Mouse (Mus musculus): ENCODE data around the gene Hdac5.

The Hdac5 gene

DNA sequence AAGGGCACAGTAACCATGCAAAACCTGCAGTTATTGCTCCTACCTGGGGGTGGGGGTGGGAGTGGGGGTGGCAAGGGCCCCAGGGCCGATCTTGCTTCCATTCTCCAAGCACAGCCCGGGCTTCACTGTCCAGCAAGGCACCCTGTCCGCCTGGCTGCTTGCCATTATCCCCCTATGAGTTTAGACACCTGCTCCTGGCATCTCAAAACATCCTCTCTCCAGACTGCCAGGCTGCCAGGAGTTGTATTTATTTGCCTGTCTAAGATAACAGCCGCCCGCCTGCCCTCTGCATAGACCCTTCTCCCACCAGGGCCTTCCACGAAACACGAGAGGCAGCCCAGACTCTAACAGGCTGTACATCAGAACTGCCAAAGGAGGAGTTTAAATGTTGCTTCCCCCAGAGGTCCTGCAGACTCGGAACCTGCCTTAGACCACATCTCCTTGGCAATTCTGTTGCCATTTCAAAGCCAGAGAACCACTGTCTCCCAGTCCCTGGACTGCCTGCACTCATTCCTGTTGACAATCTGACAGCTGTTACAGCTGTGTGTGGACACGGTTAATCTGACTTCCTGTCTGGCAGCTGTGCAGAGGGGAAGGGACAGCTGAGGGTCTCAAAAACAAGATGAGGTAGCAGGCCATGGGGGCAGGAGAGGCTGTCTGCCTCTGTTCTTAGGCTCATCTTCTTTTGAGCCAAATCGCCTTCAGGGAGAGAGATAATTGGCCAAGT lies 15.4 kb downstream of the Hdac5 start:
- no peak for DNase-seq (ENCODE audit: low spot score)

- DNase-seq (ENCODE audit: low spot score) = no peak
Measured at GRCm38 (mm10) chr11:102211936-102212341, 18.0 kb downstream of the Hdac5 start.

DNA sequence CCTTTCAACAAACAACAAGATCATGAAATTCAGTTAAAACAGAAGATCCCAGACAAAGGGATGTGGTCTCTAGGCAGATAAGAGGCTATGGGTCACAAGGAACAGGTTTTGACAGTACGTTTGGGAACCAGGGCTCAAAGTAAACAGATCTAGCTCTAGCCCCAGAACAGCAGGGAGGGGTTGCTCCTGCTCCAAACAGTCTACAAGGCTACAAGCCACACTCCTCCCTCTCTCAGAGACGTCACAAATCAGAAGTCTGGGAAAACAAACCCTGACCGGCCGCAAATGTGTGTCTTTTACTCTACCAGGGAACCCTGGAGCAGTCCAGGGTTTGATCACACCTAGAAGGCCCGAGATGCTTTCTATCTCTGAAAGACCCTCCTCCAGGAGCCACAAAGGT lies 19.0 kb downstream of the Hdac5 start:
- DNase-seq (ENCODE audit: low spot score) = no peak

GRCm38 (mm10) chr11:102210185-102210584 lies 19.8 kb downstream of the Hdac5 start:
- no peak for DNase-seq (ENCODE audit: low spot score)

- DNase-seq (ENCODE audit: low spot score) = no peak
Measured at GRCm38 (mm10) chr11:102209742-102210141, 20.2 kb downstream of the Hdac5 start.

GRCm38 (mm10) chr11:102208846-102209245 lies 21.1 kb downstream of the Hdac5 start:
- no peak for DNase-seq (ENCODE audit: low spot score)

- DNase-seq (ENCODE audit: low spot score) = no peak
Measured at GRCm38 (mm10) chr11:102207825-102208777, 21.9 kb downstream of the Hdac5 start.

DNA sequence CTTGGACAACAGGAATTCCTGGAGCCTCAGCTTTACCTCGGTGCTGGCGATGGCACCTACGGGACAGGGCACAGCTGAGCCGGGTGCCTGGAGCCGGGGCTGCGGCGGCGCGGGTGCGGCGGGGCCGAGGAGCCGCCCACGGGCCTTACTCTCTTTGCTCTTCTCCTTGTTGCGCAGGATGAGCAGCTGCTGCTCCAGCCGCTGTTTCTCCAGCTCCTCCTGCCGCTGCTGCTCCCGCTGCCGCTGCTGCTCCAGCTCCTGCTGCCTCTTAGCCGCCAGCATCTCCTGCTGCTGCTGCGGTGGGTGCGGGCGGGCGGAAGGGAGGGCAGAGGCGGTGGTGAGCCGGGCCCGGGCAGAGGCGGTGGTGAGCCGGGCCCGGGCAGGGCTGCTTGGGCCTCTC lies 23.5 kb downstream of the Hdac5 start:
- no peak for DNase-seq (ENCODE audit: low spot score)

- no peak for DNase-seq (ENCODE audit: low spot score)
Measured at GRCm38 (mm10) chr11:102201408-102201821, 28.6 kb downstream of the Hdac5 start.

DNA sequence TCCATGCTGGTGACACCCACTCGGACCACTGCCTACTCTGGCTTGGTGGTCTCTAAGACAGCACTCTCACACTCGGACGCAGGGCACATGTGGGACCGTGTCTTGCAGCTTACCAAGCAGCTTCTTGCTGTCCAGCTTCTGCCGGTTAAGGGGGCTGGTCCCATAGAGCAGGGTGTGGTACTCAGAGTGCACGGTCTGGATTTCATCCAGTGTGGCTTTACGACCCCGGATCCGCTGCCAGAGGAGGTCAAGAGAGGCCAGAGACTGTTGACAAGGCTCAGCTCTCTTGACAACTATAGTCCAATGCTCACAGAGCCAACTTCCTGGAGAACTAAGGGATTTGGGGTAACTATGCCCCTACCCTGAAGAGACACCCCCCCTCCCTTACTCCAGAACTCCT lies 30.1 kb downstream of the Hdac5 start:
- no peak for DNase-seq (ENCODE audit: low spot score)

DNA sequence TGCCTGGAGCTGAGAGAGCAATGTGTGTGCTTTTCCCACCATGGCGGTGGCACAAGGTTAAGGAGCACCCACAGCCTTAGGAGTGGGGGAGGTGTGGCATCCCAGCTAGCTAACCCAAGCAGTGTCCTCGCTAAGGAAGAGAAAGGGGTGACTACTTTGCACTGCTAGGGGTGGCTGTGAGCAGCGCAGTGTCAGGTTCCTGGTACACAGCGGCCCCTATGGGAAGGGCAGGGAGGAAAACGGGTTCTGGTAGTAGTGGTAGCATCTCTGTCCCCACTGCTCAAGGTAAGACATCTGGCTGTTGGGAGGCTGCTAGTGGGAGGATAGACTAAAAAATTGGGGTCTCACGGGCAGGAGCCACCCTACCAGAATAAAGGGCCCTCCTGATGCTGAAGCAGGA lies 31.7 kb downstream of the Hdac5 start:
- no peak for DNase-seq (ENCODE audit: low spot score)

DNA sequence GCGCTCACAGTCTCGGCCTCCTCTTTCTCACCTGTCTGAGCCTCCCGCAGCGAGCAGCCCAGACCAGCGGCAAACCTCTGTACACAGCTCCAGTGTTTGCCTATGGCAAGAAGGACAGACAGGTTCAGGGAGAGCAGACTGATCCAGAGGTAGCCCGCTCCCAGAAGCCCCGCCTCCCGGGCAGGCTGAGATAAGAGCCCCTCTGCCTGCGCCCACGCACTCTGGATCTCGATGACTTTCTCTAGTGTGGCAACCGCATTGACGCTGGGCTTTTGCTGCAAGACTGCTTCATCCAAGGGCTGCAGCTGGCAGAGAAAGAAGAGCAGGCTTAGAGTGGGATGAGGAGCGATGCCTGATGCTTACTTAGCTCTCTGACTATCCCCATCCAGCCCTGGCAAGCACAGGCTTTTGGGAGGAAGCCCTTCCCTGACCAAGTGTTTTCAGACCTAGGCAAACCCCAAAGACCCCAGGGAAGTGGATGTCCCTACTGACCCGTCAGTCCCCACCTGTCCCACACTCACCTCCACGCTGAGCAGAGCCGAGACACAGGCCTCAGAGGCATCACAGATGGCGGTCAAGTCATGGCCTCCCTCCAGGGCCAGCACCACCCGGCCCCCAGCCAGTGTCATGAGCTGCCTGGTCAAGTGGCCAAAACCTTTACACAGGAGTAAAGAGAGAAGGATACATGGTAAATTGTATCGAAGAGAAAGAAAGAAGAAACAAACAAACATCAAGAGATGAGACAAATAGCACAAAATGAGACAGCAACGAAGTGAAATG lies 33.8 kb downstream of the Hdac5 start:
- DNase-seq (ENCODE audit: low spot score) = no peak

- no peak for DNase-seq (ENCODE audit: low spot score)
Measured at GRCm38 (mm10) chr11:102193657-102194440, 36.1 kb downstream of the Hdac5 start.

- no peak for DNase-seq (ENCODE audit: low spot score)
Measured at GRCm38 (mm10) chr11:102190848-102191247, 39.1 kb downstream of the Hdac5 start.

GRCm38 (mm10) chr11:102189461-102190436 lies 40.2 kb downstream of the Hdac5 start, which contains the start of gene G6pc3:
TSS of gene G6pc3 (plus strand) at chr11:102189620.
- peak; percentile 81 for DNase-seq (ENCODE audit: low spot score)

DNA sequence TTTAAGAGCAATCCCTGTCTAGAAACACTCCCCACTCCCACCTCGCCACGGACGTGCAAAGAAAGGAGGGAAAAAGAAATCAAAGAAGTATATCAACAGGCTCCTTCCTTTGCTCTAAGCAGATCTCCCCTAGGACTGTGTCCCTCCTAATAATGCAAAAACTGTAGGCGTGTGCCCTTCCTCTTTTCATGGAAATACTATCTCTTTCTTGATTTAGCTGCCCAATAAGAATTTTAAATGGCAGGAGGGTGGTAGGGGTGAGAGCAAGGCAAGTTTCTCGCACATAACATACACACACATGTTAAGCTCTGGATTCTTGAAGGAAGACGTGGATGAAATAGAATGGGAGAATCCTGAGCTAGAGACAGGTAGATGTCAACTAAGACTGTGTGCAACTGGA lies 41.0 kb downstream of the Hdac5 start:
- no peak for DNase-seq (ENCODE audit: low spot score)

DNA sequence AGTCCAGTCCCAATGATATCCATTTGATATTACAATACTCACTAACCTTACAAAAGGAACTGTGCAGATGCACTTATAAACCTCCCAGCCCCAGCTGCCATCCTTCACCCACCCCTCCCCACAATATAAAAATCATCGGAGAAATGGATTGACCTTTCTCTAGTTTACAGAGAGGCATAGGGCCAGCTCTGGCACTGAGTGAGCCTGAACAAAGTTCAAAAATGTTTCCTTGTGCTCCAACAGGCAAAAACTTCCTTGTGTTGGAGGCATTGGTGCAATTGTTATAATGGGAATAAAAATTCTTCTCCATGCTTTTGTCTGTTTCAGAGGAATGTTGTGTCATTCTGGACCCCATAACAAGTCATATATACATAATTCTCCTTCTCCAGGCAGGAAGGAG lies 43.7 kb downstream of the Hdac5 start:
- no peak for DNase-seq (ENCODE audit: low spot score)

- DNase-seq (ENCODE audit: low spot score) = no peak
Measured at GRCm38 (mm10) chr11:102185677-102186076, 44.3 kb downstream of the Hdac5 start.

DNA sequence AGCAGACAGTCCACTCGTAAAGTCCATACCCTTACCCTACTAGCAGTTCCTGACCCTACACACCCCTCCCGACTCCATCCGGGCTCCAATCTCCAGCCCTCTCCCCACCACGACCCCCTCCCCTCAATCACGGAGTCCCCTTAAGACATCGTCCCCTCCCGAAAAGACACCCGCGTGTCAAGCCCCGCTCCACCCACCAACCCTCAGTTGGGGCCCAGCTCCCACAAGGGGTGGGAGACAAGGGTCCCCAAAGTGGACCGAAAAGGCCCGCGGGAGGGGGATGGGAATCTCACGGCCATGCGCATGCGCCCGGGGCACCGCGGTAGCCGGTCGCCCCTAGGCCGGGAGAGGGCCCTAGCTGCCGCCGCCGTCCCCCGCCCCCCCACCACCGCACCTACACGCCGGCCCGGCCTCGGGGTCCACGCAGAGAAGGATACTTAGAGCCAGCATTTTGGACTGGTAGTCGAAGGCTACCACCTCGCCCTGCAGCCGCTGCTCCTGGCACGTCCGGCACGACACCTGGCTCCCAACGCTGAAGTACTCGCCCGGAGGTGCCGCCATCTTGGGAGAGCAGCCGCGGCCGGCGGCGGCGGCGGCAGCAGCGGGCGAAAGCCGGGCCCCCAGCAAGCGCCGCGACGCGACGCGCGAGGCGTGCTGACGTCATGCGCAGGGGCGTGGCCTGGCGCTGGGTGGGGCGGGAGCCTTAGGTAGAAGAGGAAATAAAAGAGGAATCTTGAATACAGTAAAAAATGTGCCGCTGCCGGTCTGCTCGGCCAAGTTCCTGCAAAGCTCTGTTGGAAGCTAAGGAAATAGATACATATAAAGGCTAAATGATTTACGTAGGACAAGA lies 45.1 kb downstream of the Hdac5 start, which contains the start of gene Lsm12:
Gene Lsm12 (minus strand): TSS at position 651 of the 850 bp plus-strand sequence.
- DNase-seq (ENCODE audit: low spot score) = peak; percentile 91
